Mouse (Mus musculus) frontal cortex, postnatal 36 days (tissue): ENCODE data around the gene Gm20422.
"Not testable (repeated sequence)": the region's sequence is repeated elsewhere in the genome, so short reads cannot be mapped to it uniquely, and the experiment has no call there.

ENCODE experiments used
- DNase-seq, 2 experiments: peaks; one replicate each; pipeline ENCODE4 v3.0.0; 2022; ENCODE audit warnings: low spot score in 2 of 2

The Gm20422 gene

DNA sequence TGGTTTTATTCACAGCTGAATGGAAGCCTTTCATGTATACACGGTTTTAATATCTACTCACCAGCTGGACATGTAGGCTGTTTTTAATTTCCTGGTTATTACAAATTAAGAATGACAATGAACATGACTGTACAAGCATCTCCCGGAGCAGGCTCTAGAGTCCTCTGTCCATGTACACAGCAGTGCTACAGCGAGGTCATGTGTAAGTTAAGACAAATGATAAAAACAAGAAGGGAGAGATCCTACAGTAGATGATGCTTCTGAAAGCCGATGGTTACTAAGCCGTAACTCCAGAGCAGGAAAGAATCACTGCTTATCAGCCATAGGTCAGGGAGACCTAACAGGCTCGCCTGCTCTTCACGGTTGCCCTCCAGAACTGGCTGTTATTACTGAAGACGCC lies 61.2 kb downstream of the Gm20422 start:
- DNase-seq, result no peak

DNA sequence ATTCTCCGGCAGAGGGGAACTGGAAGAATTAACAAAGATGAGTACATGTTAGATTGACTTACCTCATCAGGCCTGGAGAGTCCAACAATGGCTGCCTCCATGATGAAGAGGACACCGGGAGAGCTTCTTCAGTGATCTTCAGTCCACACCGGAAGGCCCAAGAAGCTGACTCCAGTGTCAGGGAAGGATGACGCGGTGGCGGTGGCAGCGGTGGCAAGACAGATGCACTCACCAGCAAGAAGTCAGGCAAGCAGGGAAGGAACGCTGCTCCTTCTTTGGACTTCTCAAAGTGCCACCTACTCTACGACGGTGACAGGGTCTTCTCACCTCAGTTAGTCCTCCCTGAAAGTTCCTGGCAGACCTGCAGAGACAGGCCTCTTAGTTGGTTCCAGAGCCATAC lies 64.1 kb downstream of the Gm20422 start, which contains the start of gene Zfp869:
Zfp869 (minus strand) TSS at position 101 of the 400 bp plus-strand sequence.
- not testable (repeated sequence) for DNase-seq

- no peak for DNase-seq
Observed at GRCm38 (mm10) chr8:69701810-69702209, 72.9 kb downstream of the Gm20422 start.
